Mouse (Mus musculus) limb, embryonic 15.5 days (tissue): ENCODE results near the gene Pex7. TPM values are rescaled to one million over a fixed set of nuclear protein-coding genes. Genes with fewer than 3 reads are reported as not detected.

Experiments used
- ATAC-seq: fragments of 200-750 bp; cut with Nextera tagmentation; 2 replicates; pipeline ENCODE4 v1.8.0; 2017; ENCODE audit warnings: low read depth, moderate TSS enrichment; ENCODE audit not compliant: insufficient number of reproducible peaks, low FRiP score, low TSS enrichment
- H3K27ac ChIP-seq: fragments of 300-500 bp; sonication (generic); 2 replicates; pipeline ENCODE4 v1.5.1; 2015; ENCODE audit warnings: moderate library complexity, mild to moderate bottlenecking, inconsistent platforms
- H3K27me3 ChIP-seq: fragments of 300-500 bp; sonication (generic); 2 replicates; pipeline ENCODE4 v1.6.1; 2015; ENCODE audit warnings: inconsistent platforms
- H3K36me3 ChIP-seq: fragments of 300-500 bp; sonication (generic); 2 replicates; pipeline ENCODE4 v1.6.1; 2015; ENCODE audit warnings: inconsistent platforms
- H3K4me1 ChIP-seq: fragments of 300-500 bp; sonication (generic); 2 replicates; pipeline ENCODE4 v1.6.1; 2015; ENCODE audit warnings: inconsistent platforms
- H3K4me2 ChIP-seq: fragments of 300-500 bp; sonication (generic); 2 replicates; pipeline ENCODE4 v1.6.1; 2015; ENCODE audit warnings: mild to moderate bottlenecking, inconsistent platforms
- H3K4me3 ChIP-seq: fragments of 300-500 bp; sonication (generic); 2 replicates; pipeline ENCODE4 v1.5.1; 2015; ENCODE audit warnings: mild to moderate bottlenecking, inconsistent platforms
- H3K9ac ChIP-seq: fragments of 300-500 bp; sonication (generic); 2 replicates; pipeline ENCODE4 v1.6.1; 2015; ENCODE audit warnings: inconsistent platforms
- H3K9me3 ChIP-seq: fragments of 300-500 bp; sonication (generic); 2 replicates; pipeline ENCODE4 v1.6.1; 2016; ENCODE audit warnings: inconsistent platforms
- WGBS: fragments of 180-500 bp; shearing (Covaris S2); methylation state at CpG from one replicate; pipeline ENCODE4 v1.1.7; 2015; 5-methylcytosine and 5-hydroxymethylcytosine counted together
- polyA plus RNA-seq: library from polyadenylated mRNA; unstranded; fragments of >200 nt; fragmentation: Nextera tagmentation; extraction: Ambion mirVana; gene quantifications from 2 replicates; pipeline ENCODE4 v1.2.1, GENCODE M21; 2015

Gene Pex7
- polyA plus RNA-seq, 1 experiment from 2014 or later: 28.2 TPM

DNA sequence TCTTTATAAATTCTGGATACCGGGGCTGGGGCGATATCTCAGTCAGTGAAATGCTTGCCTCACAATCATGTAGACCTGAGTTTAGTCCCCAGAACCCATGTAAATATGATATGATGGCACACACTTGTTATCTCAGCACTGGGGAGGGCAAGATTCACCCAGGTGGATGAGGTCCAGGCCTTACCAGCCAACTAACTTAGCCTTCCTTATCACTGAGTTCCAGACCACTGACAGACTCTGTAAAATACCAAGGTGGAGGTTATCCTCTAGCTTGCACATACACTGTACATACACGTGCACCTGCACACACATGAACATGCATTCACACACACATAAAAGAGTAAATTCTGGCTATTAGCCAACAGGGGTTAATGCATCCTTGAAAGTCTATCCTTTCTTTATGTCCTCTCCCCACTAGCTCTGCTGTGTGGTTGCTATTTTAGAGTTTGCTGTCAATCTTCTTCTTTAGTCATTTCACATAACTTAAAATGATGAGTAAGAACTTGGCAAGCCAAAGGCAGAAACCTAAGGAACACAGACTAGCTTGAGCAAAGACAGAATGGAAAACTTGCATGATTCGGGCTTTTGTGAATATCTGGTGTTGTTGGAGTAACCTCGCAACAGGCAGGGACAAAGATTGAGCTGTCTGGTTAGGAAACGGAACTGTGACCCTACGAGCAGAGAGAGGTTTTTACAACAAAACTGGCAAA lies 51.7 kb downstream of the Pex7 start:
- Histone ChIP-seq H3K27me3 (peaks cover 22% of the 10 kb centered on the region), H3K36me3 (no peaks in the 10 kb centered on the region; the same call in 1 of the 2 replicates), H3K4me2 (no peak overlapping the region), H3K27ac (no peak overlapping the region), H3K9me3 (no peaks in the 10 kb centered on the region), H3K4me1 (peaks cover 12% of the 10 kb centered on the region), H3K9ac (no peak overlapping the region), H3K4me3 (no peak overlapping the region)
- 87% methylated on average over 7 of the region's 7 CpGs for WGBS
- no peak for ATAC-seq

DNA sequence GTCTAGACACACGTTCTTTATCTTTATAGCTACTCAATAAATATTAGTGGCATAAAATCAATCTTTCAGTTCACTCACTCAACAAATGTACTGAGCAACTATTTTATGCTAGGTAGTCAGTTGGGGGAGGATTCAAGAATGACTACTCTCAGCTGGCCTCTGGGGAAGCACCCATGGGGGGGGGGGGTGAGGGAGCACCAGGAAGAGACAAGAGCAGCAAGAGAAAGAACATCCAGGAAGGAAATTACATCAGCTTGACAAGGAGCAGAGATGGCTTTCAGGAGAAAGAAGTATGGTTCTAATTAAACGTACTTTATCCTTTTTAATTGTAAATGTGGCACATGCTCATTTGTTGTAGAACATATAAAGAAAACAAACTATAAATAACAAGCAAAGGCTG lies 53.9 kb downstream of the Pex7 start:
- ATAC-seq: no peak
- peaks cover 44% of the 10 kb centered on the region for H3K27me3 ChIP-seq
- WGBS: 30% methylated on average over 2 of the region's 2 CpGs

DNA sequence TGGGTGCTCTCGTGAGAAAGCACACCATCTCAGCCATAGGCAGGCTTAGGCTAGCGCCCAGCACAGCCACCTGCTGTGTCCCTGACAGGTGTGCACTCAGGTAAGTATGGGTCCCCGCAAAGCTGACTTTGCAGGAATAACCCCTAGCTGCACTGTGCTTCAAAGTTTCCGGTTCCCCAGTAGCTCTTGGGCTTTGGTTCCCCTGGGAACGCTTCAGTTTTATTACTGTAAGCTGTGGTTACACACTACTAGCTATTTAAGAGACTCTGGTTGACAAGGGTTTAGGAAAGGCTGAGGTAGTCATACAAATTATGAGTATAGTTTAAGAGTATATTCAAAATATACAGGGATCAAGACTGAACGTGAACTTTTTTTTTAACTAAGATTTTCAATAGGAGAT lies 54.7 kb downstream of the Pex7 start:
- H3K4me3 ChIP-seq: no peak overlapping the region
- no peak overlapping the region for H3K9ac ChIP-seq
- H3K36me3 ChIP-seq: no peaks in the 10 kb centered on the region
- peaks cover 45% of the 10 kb centered on the region for H3K27me3 ChIP-seq
- H3K4me2 ChIP-seq: no peak overlapping the region
- no peak for ATAC-seq
- no peaks in the 10 kb centered on the region for H3K9me3 ChIP-seq
- peaks cover 33% of the 10 kb centered on the region for H3K4me1 ChIP-seq
- H3K27ac ChIP-seq: no peak overlapping the region
- WGBS: 13% methylated on average over 6 of the region's 6 CpGs

More for the DNA sequence above, 53.9 kb downstream of the Pex7 start:
- no peak overlapping the region for H3K4me2 ChIP-seq
- H3K9ac ChIP-seq: no peak overlapping the region
- H3K9me3 ChIP-seq: no peaks in the 10 kb centered on the region
- H3K27ac ChIP-seq: no peak overlapping the region
- H3K4me1 ChIP-seq: peaks cover 33% of the 10 kb centered on the region
- no peaks in the 10 kb centered on the region for H3K36me3 ChIP-seq
- H3K4me3 ChIP-seq: no peak overlapping the region

DNA sequence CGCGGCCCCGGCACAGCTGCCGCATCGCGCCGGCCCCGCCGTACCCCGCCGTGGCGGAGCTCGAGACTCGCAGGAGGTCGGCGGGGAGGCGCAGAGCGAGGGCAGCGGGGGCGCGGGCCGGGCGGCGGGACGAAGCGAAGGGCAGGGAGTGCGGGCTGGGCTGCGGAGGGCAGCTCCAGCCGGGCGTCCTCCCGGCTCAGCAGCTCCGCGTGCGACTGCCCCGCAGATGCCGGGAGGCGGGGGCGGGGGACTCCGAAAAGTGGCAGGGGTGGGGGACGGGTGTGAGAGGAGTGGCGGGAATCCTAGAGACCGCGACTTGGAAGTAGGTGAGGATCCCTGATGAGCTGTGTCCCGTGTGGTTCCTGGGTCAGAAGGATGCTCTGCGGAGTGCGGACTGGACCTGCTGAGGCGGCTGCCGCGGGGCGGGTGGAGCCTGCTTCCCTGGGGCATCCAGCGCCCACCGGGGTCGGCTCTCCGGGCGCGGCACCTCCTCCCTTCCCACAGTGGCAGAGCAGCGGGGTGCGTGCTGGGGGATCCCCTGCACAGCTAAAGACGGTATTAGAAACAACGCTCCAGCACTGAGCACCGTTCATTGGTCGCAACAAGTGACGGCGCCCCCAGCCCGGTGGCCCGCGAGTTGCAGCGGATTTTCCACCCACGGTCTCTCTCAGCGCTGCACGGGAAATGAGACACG lies 56.3 kb downstream of the Pex7 start, which contains the start of gene Slc35d3:
TSS of gene Slc35d3 (minus strand) at position 462 of the 694 bp plus-strand sequence.
- no peak within 1 kb of the TSS for H3K27ac ChIP-seq
- WGBS: under 1% methylated on average over 72 of the region's 72 CpGs
- H3K4me2 ChIP-seq: peak within 1 kb of the TSS; percentile 100
- H3K4me3 ChIP-seq: peak within 1 kb of the TSS; percentile 56
- no peaks in the 10 kb centered on the region for H3K9me3 ChIP-seq
- no peaks in the 10 kb centered on the region for H3K36me3 ChIP-seq
- H3K27me3 ChIP-seq: peaks cover 45% of the 10 kb centered on the region
- H3K4me1 ChIP-seq: peaks cover 33% of the 10 kb centered on the region
- ATAC-seq: no peak
- peak within 1 kb of the TSS; percentile 31 for H3K9ac ChIP-seq

DNA sequence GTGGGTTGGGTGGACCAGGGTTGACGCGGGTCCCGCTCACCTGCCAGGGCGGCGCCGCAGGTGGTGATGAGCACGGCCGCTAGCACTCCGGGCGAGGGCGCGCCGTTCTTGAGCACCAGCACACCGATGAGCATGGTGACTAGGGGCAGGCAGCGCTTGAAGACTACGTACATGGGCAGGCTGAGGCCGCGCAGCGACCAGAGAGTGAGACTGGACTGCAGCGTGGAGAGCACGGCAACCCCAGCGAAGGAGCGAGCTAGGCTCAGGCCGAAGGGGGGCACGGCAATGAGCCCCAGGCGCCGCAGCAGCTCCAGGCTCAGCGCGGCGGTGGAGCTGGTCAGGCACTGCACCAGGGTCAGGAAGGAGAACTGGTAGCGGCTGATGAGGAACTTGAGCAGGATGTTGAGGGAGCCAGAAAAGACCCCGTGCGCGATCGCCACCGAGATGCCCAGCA lies 56.9 kb downstream of the Pex7 start:
- Histone ChIP-seq H3K9ac (peak overlapping the region; percentile 31), H3K36me3 (no peaks in the 10 kb centered on the region), H3K27ac (no peak overlapping the region), H3K4me1 (peaks cover 33% of the 10 kb centered on the region), H3K4me3 (peak overlapping the region; percentile 56), H3K4me2 (peak overlapping the region; percentile 100), H3K9me3 (no peaks in the 10 kb centered on the region), H3K27me3 (peaks cover 45% of the 10 kb centered on the region)
- under 1% methylated on average over 36 of the region's 36 CpGs for WGBS
- ATAC-seq: peak; percentile 53

DNA sequence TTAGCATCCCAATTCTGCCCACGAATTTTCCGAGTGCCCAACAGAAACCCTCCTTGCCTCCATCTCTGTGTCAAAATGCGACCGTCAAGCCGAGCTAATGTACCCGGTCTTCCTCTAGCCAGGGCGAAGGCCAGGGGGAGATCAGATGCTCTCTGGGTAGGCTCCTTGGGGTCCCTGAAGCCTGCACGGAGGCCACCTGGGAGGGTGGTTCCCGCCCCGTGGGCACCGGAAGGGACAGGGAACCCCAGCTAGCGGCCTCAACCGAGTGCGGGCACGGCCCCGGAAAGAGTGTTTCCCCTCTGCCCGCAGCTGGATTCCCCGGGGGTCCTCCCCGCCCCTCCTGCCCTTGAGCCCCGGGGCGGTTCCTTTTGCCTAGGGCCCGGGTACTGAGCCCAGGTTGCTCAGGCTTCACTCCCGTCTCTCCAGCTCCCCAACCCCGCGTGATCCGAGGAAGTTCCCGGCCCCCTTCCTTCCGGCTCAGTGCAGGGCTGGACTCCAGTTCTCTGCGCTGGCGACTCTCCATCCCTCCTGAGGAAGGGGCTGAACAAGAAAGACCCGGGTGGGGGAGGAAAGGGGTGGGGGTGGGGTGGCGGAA lies 57.6 kb downstream of the Pex7 start:
- Histone ChIP-seq H3K9ac (peak overlapping the region; percentile 31), H3K9me3 (no peaks in the 10 kb centered on the region), H3K36me3 (no peaks in the 10 kb centered on the region), H3K4me1 (peaks cover 33% of the 10 kb centered on the region), H3K4me3 (peak overlapping the region; percentile 56), H3K4me2 (peak overlapping the region; percentile 100), H3K27ac (no peak overlapping the region), H3K27me3 (peaks cover 45% of the 10 kb centered on the region)
- WGBS: 1% methylated on average over 30 of the region's 32 CpGs
- peak; percentile 32; the same call in 1 of the 2 replicates for ATAC-seq

DNA sequence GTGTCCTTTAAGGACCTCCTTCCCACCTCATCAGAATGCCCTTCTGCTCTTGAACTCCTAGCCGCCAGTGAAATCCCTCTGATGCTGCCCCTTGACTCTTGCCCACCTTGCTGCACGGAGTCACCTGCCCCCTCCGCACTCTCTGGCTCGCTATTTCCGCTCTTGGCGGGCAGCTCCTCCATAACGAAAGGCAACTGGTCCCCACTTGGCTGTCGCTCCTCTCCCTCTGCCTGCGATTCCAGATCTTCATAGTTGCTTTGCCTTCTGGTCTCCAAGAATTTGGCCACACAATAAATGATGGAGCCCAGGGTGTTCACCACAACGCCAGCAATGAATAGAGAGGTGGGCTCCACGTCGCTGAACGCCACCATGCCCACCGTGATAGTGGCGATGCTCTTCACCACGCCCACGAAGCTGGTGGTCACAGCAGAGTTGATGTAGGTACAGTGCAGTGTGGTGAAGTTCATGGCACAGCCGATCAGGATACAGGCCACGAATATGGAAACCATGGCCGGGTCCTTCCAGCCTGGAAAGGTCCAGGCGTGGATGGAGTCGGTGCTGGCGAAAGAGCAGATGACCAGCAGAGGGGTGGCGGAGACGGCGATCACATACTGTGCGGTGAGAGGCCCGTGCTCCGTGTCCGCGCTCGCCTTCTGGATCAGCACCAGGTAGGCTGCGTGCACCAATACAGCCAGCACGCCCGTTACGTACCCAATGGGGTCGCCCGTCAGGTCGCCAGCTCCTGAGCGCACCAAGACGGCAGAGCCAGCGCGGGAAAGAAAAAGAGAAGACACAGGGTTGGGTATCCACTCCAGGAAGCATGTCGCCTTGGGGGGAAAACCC lies 58.3 kb downstream of the Pex7 start:
- WGBS: 6% methylated on average over 44 of the region's 44 CpGs
- peak overlapping the region; percentile 56 for H3K4me3 ChIP-seq
- H3K4me2 ChIP-seq: peak overlapping the region; percentile 100
- no peaks in the 10 kb centered on the region for H3K36me3 ChIP-seq
- H3K4me1 ChIP-seq: peaks cover 33% of the 10 kb centered on the region
- no peak overlapping the region for H3K9ac ChIP-seq
- H3K27ac ChIP-seq: no peak overlapping the region
- no peak for ATAC-seq
- H3K9me3 ChIP-seq: no peaks in the 10 kb centered on the region
- H3K27me3 ChIP-seq: peaks cover 45% of the 10 kb centered on the region

DNA sequence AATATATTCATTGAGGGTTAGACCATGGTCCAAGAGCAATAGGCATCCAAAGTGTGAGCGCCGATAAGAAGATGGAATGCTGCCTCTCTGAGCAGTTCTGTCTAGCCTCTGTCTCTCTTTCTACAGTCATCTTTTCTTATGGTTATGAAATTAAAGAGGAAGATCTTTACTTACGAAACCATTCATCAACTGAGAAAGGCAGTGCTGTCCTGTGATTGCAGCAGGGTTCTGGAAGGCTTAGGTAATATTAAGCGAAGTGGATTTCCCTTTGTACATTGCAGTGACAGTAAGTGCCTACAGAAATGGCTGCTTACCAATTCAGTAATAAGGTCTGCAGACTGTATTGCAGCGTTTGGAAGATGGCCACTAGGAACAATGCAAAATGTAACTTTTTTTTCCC lies 67.7 kb downstream of the Pex7 start:
- Histone ChIP-seq H3K4me1 (no peaks in the 10 kb centered on the region), H3K27ac (no peak overlapping the region), H3K4me3 (no peak overlapping the region), H3K4me2 (no peak overlapping the region), H3K36me3 (no peaks in the 10 kb centered on the region), H3K27me3 (no peaks in the 10 kb centered on the region), H3K9me3 (no peaks in the 10 kb centered on the region), H3K9ac (no peak overlapping the region)
- no peak for ATAC-seq
- WGBS: 90% methylated on average over 5 of the region's 5 CpGs

DNA sequence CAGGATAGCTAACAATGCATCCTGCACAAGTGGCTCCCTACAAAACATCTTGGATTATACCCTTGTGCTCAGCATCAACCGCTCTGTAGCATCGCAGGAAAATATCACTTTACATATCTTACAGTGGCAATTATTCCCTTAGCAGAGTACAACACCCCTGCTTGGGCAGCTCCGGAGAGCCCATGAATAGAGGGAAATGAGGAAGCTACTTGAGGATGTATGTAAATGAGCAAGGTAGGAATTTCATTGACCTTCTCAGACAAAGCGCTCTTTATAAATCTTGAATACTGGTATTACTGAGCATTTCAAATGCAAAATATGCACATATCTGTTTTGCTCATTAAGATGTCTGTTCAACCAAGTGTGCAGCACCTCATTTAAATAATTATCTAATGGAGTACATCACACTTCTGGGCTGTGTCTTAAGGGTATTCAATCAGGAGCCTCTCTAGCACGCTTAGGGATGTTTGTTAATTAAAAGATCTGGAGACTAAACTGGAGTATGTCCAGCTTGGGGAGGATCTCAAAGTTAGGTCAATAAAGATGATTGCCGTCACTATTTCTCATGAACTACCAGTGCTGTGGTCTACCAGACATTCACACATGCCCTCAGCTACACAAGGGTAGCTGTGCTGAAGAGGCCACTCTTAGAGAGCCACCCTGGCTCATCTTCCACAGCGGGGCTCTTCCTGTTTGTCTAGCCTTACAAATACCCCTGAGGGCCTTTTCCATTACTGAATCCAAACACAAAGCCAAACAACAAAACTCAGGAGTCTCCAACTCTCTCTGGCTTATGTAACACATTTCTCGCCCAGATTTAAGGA lies 71.4 kb downstream of the Pex7 start:
- Histone ChIP-seq H3K4me1 (no peaks in the 10 kb centered on the region), H3K4me2 (no peak overlapping the region), H3K27me3 (no peaks in the 10 kb centered on the region), H3K27ac (no peak overlapping the region), H3K9ac (no peak overlapping the region), H3K4me3 (no peak overlapping the region), H3K36me3 (no peaks in the 10 kb centered on the region), H3K9me3 (no peaks in the 10 kb centered on the region)
- no peak for ATAC-seq
- WGBS: 81% methylated on average over 8 of the region's 8 CpGs

DNA sequence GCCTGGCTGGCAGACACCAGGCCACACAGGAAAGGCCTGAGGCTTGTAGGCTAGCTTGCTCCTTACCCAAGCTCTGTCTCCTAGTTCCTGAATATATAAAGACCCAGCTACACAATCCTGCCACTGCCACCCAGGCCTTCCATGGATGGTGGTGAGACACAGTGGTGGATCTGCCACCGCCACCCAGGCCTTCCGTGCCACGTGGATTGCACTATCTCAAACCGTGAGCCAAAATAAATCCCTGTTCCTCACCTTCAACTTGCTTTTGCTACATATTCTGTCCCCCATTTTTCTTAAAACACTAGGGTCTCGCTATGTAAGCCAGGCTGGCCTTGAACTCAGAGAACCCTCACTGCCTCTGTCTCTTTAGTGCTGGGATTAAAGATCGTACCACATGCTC lies 73.3 kb downstream of the Pex7 start:
- no peaks in the 10 kb centered on the region for H3K36me3 ChIP-seq
- peaks cover 3% of the 10 kb centered on the region; the same call in 1 of the 2 replicates for H3K27me3 ChIP-seq
- H3K27ac ChIP-seq: no peak overlapping the region
- H3K9ac ChIP-seq: no peak overlapping the region
- H3K4me2 ChIP-seq: no peak overlapping the region
- H3K9me3 ChIP-seq: no peaks in the 10 kb centered on the region
- WGBS: 92% methylated on average over 6 of the region's 6 CpGs
- H3K4me3 ChIP-seq: no peak overlapping the region
- ATAC-seq: no peak
- H3K4me1 ChIP-seq: no peaks in the 10 kb centered on the region
